Mouse (Mus musculus): ENCODE data around the gene Rhoq. TPM values are rescaled to one million over a fixed set of nuclear protein-coding genes. Genes with fewer than 3 reads are reported as not detected.
A peak's percentile ranks its signal among the peaks of the same experiment; 100 is the strongest.

The Rhoq gene
- total and polyA plus RNA-seq, 3 experiments, result 70.7 to 138 (median 119) TPM

GRCm38 (mm10) chr17:86970026-86970750, 7.3 kb downstream of the Rhoq start:
- Histone ChIP-seq H3K36me3 (ENCODE audit: control insufficient read depth, insufficient read depth, low read length) (peaks cover 10% of the 10 kb centered on the region; the same call in 1 of the 2 replicates), H3K79me2 (replicated peaks; ENCODE audit: control insufficient read depth, insufficient read depth, low read length) (no peaks in the 10 kb centered on the region; the same call in none of the 2 replicates), H3K4me1 (ENCODE audit: control insufficient read depth, insufficient read depth, low read length) (peaks cover 25% of the 10 kb centered on the region), H3K27me3 (ENCODE audit: control insufficient read depth, insufficient read depth, low read length) (no peaks in the 10 kb centered on the region), H3K4me3 (no peak overlapping the region), H3K9ac (ENCODE audit: low read depth, low read length) (no peak overlapping the region), H3K27ac (no peak overlapping the region; the same call in 1 of the 2 replicates)
- intact Hi-C loops (cut with DNase I), result no loop called here
- TF ChIP-seq EP300 (IDR thresholded peaks at IDR 0.05; ENCODE audit: insufficient read depth, low read depth, low read length), result no peak
- no peak for TF ChIP-seq CTCF (IDR thresholded peaks at IDR 0.05)
- TF ChIP-seq POLR2A (IDR thresholded peaks at IDR 0.05; ENCODE audit: insufficient read depth, low read depth, low read length), result no peak
- 85% methylated on average over 15 of the region's 15 CpGs for WGBS
- no peak for DNase-seq

- Histone ChIP-seq H3K27ac (no peak overlapping the region), H3K4me3 (no peak overlapping the region), H3K4me1 (ENCODE audit: control insufficient read depth, insufficient read depth, low read length) (peaks cover 25% of the 10 kb centered on the region), H3K27me3 (ENCODE audit: control insufficient read depth, insufficient read depth, low read length) (no peaks in the 10 kb centered on the region), H3K36me3 (ENCODE audit: control insufficient read depth, insufficient read depth, low read length) (peaks cover 10% of the 10 kb centered on the region; the same call in 1 of the 2 replicates), H3K9ac (ENCODE audit: low read depth, low read length) (no peak overlapping the region), H3K79me2 (replicated peaks; ENCODE audit: control insufficient read depth, insufficient read depth, low read length) (no peaks in the 10 kb centered on the region; the same call in none of the 2 replicates)
- WGBS, result 51% methylated on average over 5 of the region's 5 CpGs
- intact Hi-C loops (cut with DNase I), result no loop called here
- TF ChIP-seq CTCF (IDR thresholded peaks at IDR 0.05), result no peak
- TF ChIP-seq EP300 (IDR thresholded peaks at IDR 0.05; ENCODE audit: insufficient read depth, low read depth, low read length), result no peak
- TF ChIP-seq POLR2A (IDR thresholded peaks at IDR 0.05; ENCODE audit: insufficient read depth, low read depth, low read length), result no peak
- no peak for DNase-seq
These were observed 8.2 kb downstream of the Rhoq start for GRCm38 (mm10) chr17:86971036-86971435.

- TF ChIP-seq POLR2A (IDR thresholded peaks at IDR 0.05; ENCODE audit: insufficient read depth, low read depth, low read length) (no peak), EP300 (IDR thresholded peaks at IDR 0.05; ENCODE audit: insufficient read depth, low read depth, low read length) (no peak), CTCF (IDR thresholded peaks at IDR 0.05) (no peak)
- Histone ChIP-seq H3K9ac (ENCODE audit: low read depth, low read length) (no peak overlapping the region), H3K79me2 (replicated peaks; ENCODE audit: control insufficient read depth, insufficient read depth, low read length) (no peaks in the 10 kb centered on the region; the same call in none of the 2 replicates), H3K27ac (no peak overlapping the region), H3K27me3 (ENCODE audit: control insufficient read depth, insufficient read depth, low read length) (no peaks in the 10 kb centered on the region), H3K4me3 (no peak overlapping the region), H3K36me3 (ENCODE audit: control insufficient read depth, insufficient read depth, low read length) (peaks cover 10% of the 10 kb centered on the region; the same call in 1 of the 2 replicates), H3K4me1 (ENCODE audit: control insufficient read depth, insufficient read depth, low read length) (peaks cover 25% of the 10 kb centered on the region)
- DNase-seq, result no peak
- WGBS, result 90% methylated on average over 7 of the region's 7 CpGs
- intact Hi-C loops (cut with DNase I), result no loop called here
These were observed 9.0 kb downstream of the Rhoq start for GRCm38 (mm10) chr17:86971860-86972259.

- no peak for TF ChIP-seq POLR2A (IDR thresholded peaks at IDR 0.05; ENCODE audit: insufficient read depth, low read depth, low read length)
- no peak for TF ChIP-seq CTCF (IDR thresholded peaks at IDR 0.05)
- TF ChIP-seq EP300 (IDR thresholded peaks at IDR 0.05; ENCODE audit: insufficient read depth, low read depth, low read length), result no peak
- intact Hi-C loops (cut with DNase I), result no loop called here
- Histone ChIP-seq H3K36me3 (ENCODE audit: control insufficient read depth, insufficient read depth, low read length) (peaks cover 7% of the 10 kb centered on the region; the same call in 1 of the 2 replicates), H3K27ac (no peak overlapping the region), H3K27me3 (ENCODE audit: control insufficient read depth, insufficient read depth, low read length) (no peaks in the 10 kb centered on the region), H3K4me1 (ENCODE audit: control insufficient read depth, insufficient read depth, low read length) (peaks cover 17% of the 10 kb centered on the region), H3K79me2 (replicated peaks; ENCODE audit: control insufficient read depth, insufficient read depth, low read length) (no peaks in the 10 kb centered on the region; the same call in none of the 2 replicates), H3K4me3 (no peak overlapping the region), H3K9ac (ENCODE audit: low read depth, low read length) (no peak overlapping the region)
- DNase-seq, result no peak
- WGBS, result 70% methylated on average over 2 of the region's 2 CpGs
These were observed 10.2 kb downstream of the Rhoq start for GRCm38 (mm10) chr17:86973097-86973496.

GRCm38 (mm10) chr17:86976387-86976786, 13.5 kb downstream of the Rhoq start:
- Histone ChIP-seq H3K36me3 (ENCODE audit: control insufficient read depth, insufficient read depth, low read length) (peaks cover 7% of the 10 kb centered on the region), H3K79me2 (replicated peaks; ENCODE audit: control insufficient read depth, insufficient read depth, low read length) (no peaks in the 10 kb centered on the region), H3K27me3 (ENCODE audit: control insufficient read depth, insufficient read depth, low read length) (no peaks in the 10 kb centered on the region), H3K4me1 (ENCODE audit: control insufficient read depth, insufficient read depth, low read length) (peaks cover 12% of the 10 kb centered on the region), H3K9ac (ENCODE audit: low read depth, low read length) (no peak overlapping the region), H3K27ac (no peak overlapping the region), H3K4me3 (no peak overlapping the region)
- DNase-seq, result no peak
- 49% methylated on average over 10 of the region's 10 CpGs for WGBS
- intact Hi-C loops (cut with DNase I), result no loop called here
- TF ChIP-seq POLR2A (IDR thresholded peaks at IDR 0.05; ENCODE audit: insufficient read depth, low read depth, low read length) (no peak), CTCF (IDR thresholded peaks at IDR 0.05) (no peak), EP300 (IDR thresholded peaks at IDR 0.05; ENCODE audit: insufficient read depth, low read depth, low read length) (no peak)

- 37% methylated on average over 6 of the region's 6 CpGs for WGBS
- Histone ChIP-seq H3K4me1 (ENCODE audit: control insufficient read depth, insufficient read depth, low read length) (peaks cover 6% of the 10 kb centered on the region), H3K4me3 (no peak overlapping the region), H3K9ac (ENCODE audit: low read depth, low read length) (no peak overlapping the region), H3K27me3 (ENCODE audit: control insufficient read depth, insufficient read depth, low read length) (no peaks in the 10 kb centered on the region), H3K36me3 (ENCODE audit: control insufficient read depth, insufficient read depth, low read length) (peaks cover 4% of the 10 kb centered on the region), H3K79me2 (replicated peaks; ENCODE audit: control insufficient read depth, insufficient read depth, low read length) (no peaks in the 10 kb centered on the region), H3K27ac (peak overlapping the region; percentile 27)
- DNase-seq, result no peak
- intact Hi-C loops (cut with DNase I), result no loop called here
- TF ChIP-seq POLR2A (IDR thresholded peaks at IDR 0.05; ENCODE audit: insufficient read depth, low read depth, low read length) (no peak), CTCF (IDR thresholded peaks at IDR 0.05) (no peak), EP300 (IDR thresholded peaks at IDR 0.05; ENCODE audit: insufficient read depth, low read depth, low read length) (no peak)
These were observed 15.6 kb downstream of the Rhoq start for GRCm38 (mm10) chr17:86978496-86978895.

Data from heart, adult 2 months (tissue).